Mouse (Mus musculus) splenic B cell, adult 2 months (primary cell): ENCODE data around the gene Aldh4a1.
A peak's percentile ranks its signal among the peaks of the same experiment; 100 is the strongest.

Source experiments
- DNase-seq: peaks from one replicate; pipeline ENCODE4 v3.0.0-alpha.2; 2011; ENCODE audit warnings: low read depth, low spot score
- H3K27me3 ChIP-seq: 2 replicates; pipeline ENCODE4 v1.6.1; 2012; ENCODE audit warnings: mild to moderate bottlenecking, low read length, moderate library complexity, mixed read lengths; ENCODE audit not compliant: control insufficient read depth, poor library complexity, insufficient read depth, severe bottlenecking
- H3K36me3 ChIP-seq: 2 replicates; pipeline ENCODE4 v1.6.1; 2012; ENCODE audit warnings: mild to moderate bottlenecking, low read length, moderate library complexity, mixed read lengths; ENCODE audit not compliant: control insufficient read depth, poor library complexity, insufficient read depth, severe bottlenecking

Aldh4a1 gene

GRCm38 (mm10) chr4:139601519-139602356 is 20.9 kb upstream of the Aldh4a1 start:
- no peaks in the 10 kb centered on the region for H3K27me3 ChIP-seq
- no peaks in the 10 kb centered on the region for H3K36me3 ChIP-seq
- DNase-seq: no peak

GRCm38 (mm10) chr4:139602357-139603244 is 20.1 kb upstream of the Aldh4a1 start, which contains the start of gene Gm21969:
TSS of gene Gm21969 (plus strand) at chr4:139603186.
- peak; percentile 78 for DNase-seq
- H3K27me3 ChIP-seq: no peaks in the 10 kb centered on the region
- H3K36me3 ChIP-seq: no peaks in the 10 kb centered on the region

- Histone ChIP-seq H3K27me3 (no peaks in the 10 kb centered on the region), H3K36me3 (no peaks in the 10 kb centered on the region)
- DNase-seq: no peak
Observed at GRCm38 (mm10) chr4:139605216-139605615, 17.4 kb upstream of the Aldh4a1 start.

- no peaks in the 10 kb centered on the region for H3K36me3 ChIP-seq
- no peak for DNase-seq
- no peaks in the 10 kb centered on the region for H3K27me3 ChIP-seq
Observed at GRCm38 (mm10) chr4:139606732-139607131, 15.9 kb upstream of the Aldh4a1 start.

GRCm38 (mm10) chr4:139608975-139609374 is 13.7 kb upstream of the Aldh4a1 start:
- no peak for DNase-seq
- no peaks in the 10 kb centered on the region for H3K36me3 ChIP-seq
- no peaks in the 10 kb centered on the region for H3K27me3 ChIP-seq

- no peak for DNase-seq
- Histone ChIP-seq H3K27me3 (no peaks in the 10 kb centered on the region), H3K36me3 (no peaks in the 10 kb centered on the region)
Observed at GRCm38 (mm10) chr4:139610954-139611353, 11.7 kb upstream of the Aldh4a1 start.

- Histone ChIP-seq H3K36me3 (no peaks in the 10 kb centered on the region), H3K27me3 (no peaks in the 10 kb centered on the region)
- DNase-seq: peak; percentile 79
Observed at GRCm38 (mm10) chr4:139611542-139611953, 11.1 kb upstream of the Aldh4a1 start.

- Histone ChIP-seq H3K36me3 (no peaks in the 10 kb centered on the region), H3K27me3 (no peaks in the 10 kb centered on the region)
- no peak for DNase-seq
Observed at GRCm38 (mm10) chr4:139614524-139615260, 8.0 kb upstream of the Aldh4a1 start.

GRCm38 (mm10) chr4:139616276-139617000 is 6.2 kb upstream of the Aldh4a1 start:
- H3K27me3 ChIP-seq: no peaks in the 10 kb centered on the region
- H3K36me3 ChIP-seq: no peaks in the 10 kb centered on the region
- peak; percentile 86 for DNase-seq

- Histone ChIP-seq H3K36me3 (no peaks in the 10 kb centered on the region), H3K27me3 (no peaks in the 10 kb centered on the region)
- no peak for DNase-seq
Observed at GRCm38 (mm10) chr4:139617001-139617364, 5.7 kb upstream of the Aldh4a1 start.

- DNase-seq: no peak
Observed at GRCm38 (mm10) chr4:139619765-139620164, 2.9 kb upstream of the Aldh4a1 start.

GRCm38 (mm10) chr4:139623434-139624115 is 909 bp downstream of the Aldh4a1 start:
- no peaks in the 10 kb centered on the region for H3K27me3 ChIP-seq
- no peak for DNase-seq
- H3K36me3 ChIP-seq: no peaks in the 10 kb centered on the region; the same call in 1 of the 2 replicates

More at GRCm38 (mm10) chr4:139619765-139620164, 2.9 kb upstream of the Aldh4a1 start:
- no peaks in the 10 kb centered on the region for H3K27me3 ChIP-seq
- no peaks in the 10 kb centered on the region for H3K36me3 ChIP-seq

- Histone ChIP-seq H3K36me3 (peaks cover under 1% of the 10 kb centered on the region; the same call in 1 of the 2 replicates), H3K27me3 (no peaks in the 10 kb centered on the region)
Observed at GRCm38 (mm10) chr4:139624116-139624489, 1.4 kb downstream of the Aldh4a1 start.

More at GRCm38 (mm10) chr4:139624116-139624489, 1.4 kb downstream of the Aldh4a1 start:
- DNase-seq: no peak
